Mouse (Mus musculus) right cerebral cortex, postnatal 36 days (tissue): ENCODE data around the gene Tulp2.

Experiments used
- DNase-seq, 2 experiments: peaks; one replicate each; pipeline ENCODE4 v3.0.0; 2022; ENCODE audit warnings: low spot score in 2 of 2, mixed read lengths in 1 of 2

The Tulp2 gene

GRCm38 (mm10) chr7:45481374-45481927 lies at the start of gene Tulp2:
Gene Tulp2, plus strand, starts transcription at chr7:45481877.
- peak; percentile 56 to 72 for DNase-seq

- no peak for DNase-seq
Measured at GRCm38 (mm10) chr7:45433835-45434202, 47.9 kb upstream of the Tulp2 start.

- DNase-seq: peak; percentile 100
Measured at GRCm38 (mm10) chr7:45434203-45435015, 47.3 kb upstream of the Tulp2 start, which contains the start of gene Gys1. Gene Gys1, plus strand, starts transcription at chr7:45434844.

- no peak for DNase-seq
Measured at GRCm38 (mm10) chr7:45435038-45435437, 46.6 kb upstream of the Tulp2 start.

GRCm38 (mm10) chr7:45436444-45436843 lies 45.2 kb upstream of the Tulp2 start:
- DNase-seq: no peak

- DNase-seq: no peak
Measured at GRCm38 (mm10) chr7:45437046-45437445, 44.6 kb upstream of the Tulp2 start.

- no peak for DNase-seq
Measured at GRCm38 (mm10) chr7:45437521-45438276, 44.0 kb upstream of the Tulp2 start, which contains the start of gene Ruvbl2. Gene Ruvbl2, minus strand, starts transcription at chr7:45438096.

GRCm38 (mm10) chr7:45443526-45444420 lies 37.9 kb upstream of the Tulp2 start:
- no peak for DNase-seq

GRCm38 (mm10) chr7:45446589-45446988 lies 35.1 kb upstream of the Tulp2 start:
- no peak for DNase-seq

- DNase-seq: no peak
Measured at GRCm38 (mm10) chr7:45447325-45447990, 34.2 kb upstream of the Tulp2 start.

- DNase-seq: no peak
Measured at GRCm38 (mm10) chr7:45449974-45450373, 31.7 kb upstream of the Tulp2 start.

GRCm38 (mm10) chr7:45451344-45451982 lies 30.2 kb upstream of the Tulp2 start:
- peak; percentile 74 to 80 for DNase-seq

GRCm38 (mm10) chr7:45454971-45455370 lies 26.7 kb upstream of the Tulp2 start:
- DNase-seq: no peak

- no peak for DNase-seq
Measured at GRCm38 (mm10) chr7:45455932-45456696, 25.6 kb upstream of the Tulp2 start.

GRCm38 (mm10) chr7:45456721-45457203 lies 24.9 kb upstream of the Tulp2 start:
- DNase-seq: no peak

GRCm38 (mm10) chr7:45457204-45458060 lies 24.2 kb upstream of the Tulp2 start:
- DNase-seq: no peak

- DNase-seq: peak; percentile 53 to 69
Measured at GRCm38 (mm10) chr7:45458748-45459563, 22.7 kb upstream of the Tulp2 start.
